Mouse (Mus musculus) cerebellum, adult 2 months (tissue): ENCODE results near the gene Insc.

Source experiments
- CTCF ChIP-seq: fragments of 200-500 bp; IDR thresholded peaks from 2 replicates; pipeline ENCODE4 v1.5.1; 2011; ENCODE audit warnings: low read depth, mild to moderate bottlenecking, control low read depth, low read length, moderate library complexity, borderline replicate concordance; ENCODE audit not compliant: insufficient read depth
- POLR2A ChIP-seq: fragments of 200-500 bp; IDR thresholded peaks from 2 replicates; pipeline ENCODE4 v1.6.1; 2011; ENCODE audit warnings: low read length, control low read depth, borderline replicate concordance; ENCODE audit not compliant: insufficient read depth

GRCm38 (mm10) chr7:114706716-114707115 lies 36.8 kb upstream of the Insc start:
- TF ChIP-seq CTCF, result no peak
- TF ChIP-seq POLR2A, result no peak
